Mouse (Mus musculus) bone marrow, adult 2 months (tissue): Measurements from ENCODE around the gene Fgr.

Experiments
- CTCF ChIP-seq: fragments of 200-500 bp; IDR thresholded peaks from 2 replicates; pipeline ENCODE4 v1.5.1; 2011; ENCODE audit warnings: low read length, control low read depth; ENCODE audit not compliant: control insufficient read depth, insufficient read depth
- POLR2A ChIP-seq: fragments of 200-500 bp; IDR thresholded peaks from 2 replicates; pipeline ENCODE4 v1.6.1; 2011; ENCODE audit warnings: low read depth, mild to moderate bottlenecking, control low read depth, low read length, borderline replicate concordance; ENCODE audit not compliant: control insufficient read depth

GRCm38 (mm10) chr4:133003316-133004018 is 29.6 kb downstream of the Fgr start:
- TF ChIP-seq CTCF (no peak), POLR2A (no peak)
